Mouse (Mus musculus) erythroblast, embryonic 14.5 days (primary cell): ENCODE measurements around the gene Hhipl2. TPM values are rescaled to one million over a fixed set of nuclear protein-coding genes. Genes with fewer than 3 reads are reported as not detected.

Source experiments
- H3K27me3 ChIP-seq: 2 replicates; pipeline ENCODE4 v1.6.1; 2012; ENCODE audit warnings: inconsistent platforms; ENCODE audit not compliant: control insufficient read depth
- H3K36me3 ChIP-seq: 2 replicates; pipeline ENCODE4 v1.6.1; 2012; ENCODE audit warnings: mild to moderate bottlenecking, inconsistent platforms; ENCODE audit not compliant: control insufficient read depth
- H3K4me1 ChIP-seq: 2 replicates; pipeline ENCODE4 v1.6.1; 2012; ENCODE audit warnings: inconsistent platforms; ENCODE audit not compliant: control insufficient read depth
- H3K4me3 ChIP-seq: replicated peaks from 2 replicates; pipeline ENCODE3; 2012; ENCODE audit warnings: moderate library complexity, mild to moderate bottlenecking, inconsistent platforms
- H3K9me3 ChIP-seq: 2 replicates; pipeline ENCODE4 v1.6.1; 2012; ENCODE audit warnings: low read length, inconsistent platforms, mixed read lengths; ENCODE audit not compliant: control insufficient read depth
- GATA1 ChIP-seq: IDR thresholded peaks from 2 replicates; pipeline ENCODE4 v1.6.1; 2012; ENCODE audit warnings: low read length, inconsistent platforms, mixed read lengths
- TAL1 ChIP-seq: IDR thresholded peaks from 3 replicates; pipeline ENCODE4 v1.6.1; 2012; ENCODE audit warnings: low read length, inconsistent platforms, mixed read lengths
- polyA plus RNA-seq: library from polyadenylated mRNA; stranded (reverse); fragments of >175 nt; gene quantifications from 2 replicates; pipeline ENCODE4 v1.2.3, GENCODE M21; 2012

Gene Hhipl2
- polyA plus RNA-seq, 1 experiment, result not detected

DNA sequence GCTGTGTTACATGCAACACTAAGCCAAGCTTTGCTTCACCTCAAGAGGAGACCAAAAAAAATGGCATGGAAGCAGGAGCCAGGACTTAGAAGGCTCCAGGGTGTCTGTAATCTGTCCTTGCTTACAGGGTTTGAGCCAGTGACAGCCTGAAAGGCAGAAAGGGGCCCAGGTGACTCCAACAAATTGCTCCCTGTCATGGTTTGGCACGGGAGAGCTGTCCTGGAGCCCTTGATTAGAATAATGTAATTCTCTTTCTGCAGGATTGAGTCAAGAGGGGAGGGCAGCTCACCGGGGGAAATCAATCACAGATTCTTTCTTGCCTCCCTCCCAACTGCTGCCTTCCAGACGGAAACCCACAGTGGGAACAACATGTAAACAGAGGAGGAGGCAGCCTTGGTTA lies 35.1 kb downstream of the Hhipl2 start:
- TF ChIP-seq TAL1 (no peak), GATA1 (no peak)
- Histone ChIP-seq H3K4me3 (no peak overlapping the region), H3K4me1 (no peaks in the 10 kb centered on the region), H3K27me3 (no peaks in the 10 kb centered on the region), H3K36me3 (no peaks in the 10 kb centered on the region), H3K9me3 (peaks cover 6% of the 10 kb centered on the region)

Other genes starting within 250 kb of the Hhipl2 start
- 0.44 and 0.60 TPM in 2 replicates for gene Disp1, start 196.7 kb upstream of the Hhipl2 start, polyA plus RNA-seq
- 3.1 and 3.7 TPM in 2 replicates for gene Aida, start 121.6 kb upstream of the Hhipl2 start, polyA plus RNA-seq
- gene Brox, start 120.9 kb upstream of the Hhipl2 start, polyA plus RNA-seq, result 0.35 and 0.40 TPM in 2 replicates
- 1.7 and 2.1 TPM in 2 replicates for gene Mia3, start 48.7 kb upstream of the Hhipl2 start, polyA plus RNA-seq
- 0.09 TPM in 1 of 2 replicates, not detected in the other for gene Taf1a, start 29.2 kb upstream of the Hhipl2 start, polyA plus RNA-seq